Mouse (Mus musculus): ENCODE results near the gene Pgk1.

DNA sequence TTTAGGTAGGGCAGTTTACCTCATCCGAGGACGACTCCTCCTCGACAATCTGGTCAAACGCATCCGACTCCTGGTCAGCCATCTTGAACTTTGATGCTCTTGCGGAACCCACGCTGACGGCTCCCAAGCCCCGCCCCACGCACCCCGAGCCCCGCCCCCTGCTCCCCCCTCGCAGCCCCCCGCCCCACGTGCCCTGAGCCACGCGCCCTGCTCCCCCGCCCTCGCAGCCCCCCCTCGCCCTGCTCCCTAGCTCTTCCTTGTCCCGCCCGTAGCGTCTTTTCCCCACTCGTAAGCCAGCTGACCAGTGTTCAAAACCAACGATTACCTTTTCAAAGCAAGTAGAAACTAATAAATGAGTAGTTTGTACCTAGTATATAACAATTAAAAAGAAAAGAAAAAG is 34.2 kb downstream of the Pgk1 start, which contains the start of gene Taf9b:
- no peak for TF ChIP-seq POLR2A (IDR thresholded peaks at IDR 0.05; ENCODE audit: borderline replicate concordance, insufficient read depth, low read length)
- no peak for TF ChIP-seq CTCF (IDR thresholded peaks at IDR 0.05; ENCODE audit: borderline replicate concordance, insufficient read depth, low read depth, low read length)
